In genomic region chr11:93471573-93472179, GRCm38 (mm10) we compare ENCODE assay signal across 8 mouse cellular contexts.
DNase-seq lines count a peak whose midpoint lies in the region; ATAC-seq and TF ChIP-seq lines count a peak whose summit lies in the region.

No protein-coding gene starts in this region.

- TF ChIP-seq CTCF in ES-Bruce4 (IDR thresholded peaks at IDR 0.05; ENCODE audit: low read depth, low read length) = peak; percentile 51

- H3K36me3 ChIP-seq in ES-Bruce4 (ENCODE audit: control insufficient read depth, insufficient read depth, low read length, poor library complexity, severe bottlenecking) = no peaks in the 10 kb centered on the region
- H3K36me3 ChIP-seq in embryonic facial prominence, embryonic 15.5 days = no peaks in the 10 kb centered on the region
- no peaks in the 10 kb centered on the region for H3K36me3 ChIP-seq in heart, embryonic 15.5 days

- H3K4me1 ChIP-seq in ES-Bruce4 (ENCODE audit: control insufficient read depth, insufficient read depth, low read length) = no peaks in the 10 kb centered on the region
- H3K4me1 ChIP-seq in embryonic facial prominence, embryonic 15.5 days = 0 out of 2 replicates have a peak, but pooled peaks cover 5% of the 10 kb centered on the region
- no peaks in the 10 kb centered on the region for H3K4me1 ChIP-seq in heart, embryonic 15.5 days (replicated peaks)

- TF ChIP-seq EP300 in ES-Bruce4 (IDR thresholded peaks at IDR 0.05; ENCODE audit: insufficient read depth, low read depth, low read length) = no peak

- no peaks in the 10 kb centered on the region for H3K9me3 ChIP-seq in ES-Bruce4 (replicated peaks; ENCODE audit: control insufficient read depth, insufficient read depth, low read length, poor library complexity, severe bottlenecking)
- H3K9me3 ChIP-seq in embryonic facial prominence, embryonic 15.5 days (replicated peaks) = no peaks in the 10 kb centered on the region
- no peaks in the 10 kb centered on the region for H3K9me3 ChIP-seq in heart, embryonic 15.5 days (replicated peaks)

- H3K27ac ChIP-seq in ES-Bruce4 (ENCODE audit: insufficient read depth, low read length) = no peak overlapping the region
- no peak overlapping the region for H3K27ac ChIP-seq in embryonic facial prominence, embryonic 15.5 days (replicated peaks)
- no peak overlapping the region for H3K27ac ChIP-seq in heart, embryonic 15.5 days

- no peak overlapping the region for H3K9ac ChIP-seq in ES-Bruce4 (ENCODE audit: low read depth, poor library complexity, severe bottlenecking)
- H3K9ac ChIP-seq in embryonic facial prominence, embryonic 15.5 days = no peak overlapping the region
- no peak overlapping the region for H3K9ac ChIP-seq in heart, embryonic 15.5 days

- no peak for TF ChIP-seq POLR2A in ES-Bruce4 (IDR thresholded peaks at IDR 0.05; ENCODE audit: insufficient read depth, low read length)

- ATAC-seq in embryonic facial prominence, embryonic 15.5 days (ENCODE audit: insufficient number of reproducible peaks, low FRiP score, low TSS enrichment, low read depth) = 0 out of 2 replicates have a peak, but pooled peaks have one; percentile 47
- ATAC-seq in heart, embryonic 15.5 days (replicated peaks; ENCODE audit: insufficient number of reproducible peaks, insufficient read depth, low FRiP score, low read depth) = no peak
- no peak for ATAC-seq in monocyte, adult 5-6 weeks (replicated peaks; ENCODE audit: insufficient number of reproducible peaks, low FRiP score, low TSS enrichment, poor library complexity, severe bottlenecking)

- WGBS in embryonic facial prominence, embryonic 15.5 days = 36% methylated on average over 10 of the region's 10 CpGs
- 45% methylated on average over 10 of the region's 10 CpGs for WGBS in heart, embryonic 15.5 days

- peak; percentile 98 for DNase-seq in brain, adult 2 months (ENCODE audit: low read depth, low spot score)
- DNase-seq in kidney, postnatal 4 days = peak; percentile 61 to 67
- DNase-seq in lung, adult 18-20 months = peak; percentile 43 to 54
- DNase-seq in ovary, postnatal 36 days (ENCODE audit: low spot score) = peak; percentile 26

- H3K4me2 ChIP-seq in embryonic facial prominence, embryonic 15.5 days (replicated peaks) = peak overlapping the region; percentile 26; the same call in 1 of the 2 replicates
- H3K4me2 ChIP-seq in heart, embryonic 15.5 days = peak overlapping the region; percentile 21; the same call in 1 of the 2 replicates

- H3K4me3 ChIP-seq in ES-Bruce4 (ENCODE audit: low read depth, low read length) = no peak overlapping the region
- 0 out of 2 replicates have a peak overlapping the region, but pooled peaks have one; percentile 16 for H3K4me3 ChIP-seq in embryonic facial prominence, embryonic 15.5 days (replicated peaks)
- H3K4me3 ChIP-seq in heart, embryonic 15.5 days = no peak overlapping the region

- no peaks in the 10 kb centered on the region; the same call in 1 of the 2 replicates for H3K27me3 ChIP-seq in ES-Bruce4 (ENCODE audit: control insufficient read depth, insufficient read depth, low read length, poor library complexity, severe bottlenecking)
- H3K27me3 ChIP-seq in embryonic facial prominence, embryonic 15.5 days = no peaks in the 10 kb centered on the region
- H3K27me3 ChIP-seq in heart, embryonic 15.5 days = no peaks in the 10 kb centered on the region

Comparison
In these comparisons a context has a peak if more than half of its experiments do, and no peak if none do; other contexts are left out.
1. DNase-seq: peak in every context shown above with its lines; median percentile 98 in brain, adult 2 months; 64 in kidney, postnatal 4 days; 48 in lung, adult 18-20 months; 26 in ovary, postnatal 36 days.